Mouse (Mus musculus): ENCODE data around the gene Pkd1. TPM values are rescaled to one million over a fixed set of nuclear protein-coding genes. Genes with fewer than 3 reads are reported as not detected.
A peak's percentile ranks its signal among the peaks of the same experiment; 100 is the strongest.

Gene Pkd1
- polyA plus RNA-seq, 1 experiment from 2014 or later = 22.9 TPM

- H3K4me1 ChIP-seq (replicated peaks) = peaks cover 36% of the 10 kb centered on the region
- no peaks in the 10 kb centered on the region for H3K9me3 ChIP-seq
- H3K27ac ChIP-seq (replicated peaks) = no peak overlapping the region
- 54% methylated on average over 5 of the region's 5 CpGs for WGBS
- 0 out of 2 replicates have a peak, but pooled peaks cover 7% of the 10 kb centered on the region for H3K36me3 ChIP-seq
- no peak overlapping the region for H3K4me2 ChIP-seq
- no peak for ATAC-seq (ENCODE audit: low read depth)
- H3K4me3 ChIP-seq = no peak overlapping the region
- H3K27me3 ChIP-seq = no peaks in the 10 kb centered on the region
- no peak overlapping the region for H3K9ac ChIP-seq
Observed at GRCm38 (mm10) chr17:24535300-24535699, 14.3 kb upstream of the Pkd1 start.

- no peak for ATAC-seq (ENCODE audit: low read depth)
- Histone ChIP-seq H3K4me3 (no peak overlapping the region), H3K9ac (no peak overlapping the region), H3K9me3 (no peaks in the 10 kb centered on the region), H3K27ac (replicated peaks) (no peak overlapping the region), H3K4me2 (no peak overlapping the region), H3K27me3 (no peaks in the 10 kb centered on the region), H3K4me1 (replicated peaks) (peaks cover 19% of the 10 kb centered on the region), H3K36me3 (no peaks in the 10 kb centered on the region)
- 41% methylated on average over 3 of the region's 3 CpGs for WGBS
Observed at GRCm38 (mm10) chr17:24537536-24537935, 12.1 kb upstream of the Pkd1 start.

GRCm38 (mm10) chr17:24538950-24539349 is 10.7 kb upstream of the Pkd1 start:
- H3K36me3 ChIP-seq = no peaks in the 10 kb centered on the region
- no peak overlapping the region for H3K4me2 ChIP-seq
- H3K27me3 ChIP-seq = no peaks in the 10 kb centered on the region
- no peak overlapping the region for H3K9ac ChIP-seq
- no peak overlapping the region for H3K4me3 ChIP-seq
- H3K4me1 ChIP-seq (replicated peaks) = peaks cover 6% of the 10 kb centered on the region; the same call in 1 of the 2 replicates
- 63% methylated on average over 8 of the region's 8 CpGs for WGBS
- ATAC-seq (ENCODE audit: low read depth) = peak; percentile 57; the same call in 1 of the 2 replicates
- H3K27ac ChIP-seq (replicated peaks) = no peak overlapping the region
- no peaks in the 10 kb centered on the region for H3K9me3 ChIP-seq

GRCm38 (mm10) chr17:24540375-24540774 is 9.3 kb upstream of the Pkd1 start:
- Histone ChIP-seq H3K4me1 (replicated peaks) (peaks cover 6% of the 10 kb centered on the region), H3K27ac (replicated peaks) (no peak overlapping the region), H3K4me2 (no peak overlapping the region), H3K9me3 (no peaks in the 10 kb centered on the region), H3K27me3 (peaks cover 7% of the 10 kb centered on the region), H3K36me3 (no peaks in the 10 kb centered on the region), H3K9ac (no peak overlapping the region), H3K4me3 (no peak overlapping the region)
- no peak for ATAC-seq (ENCODE audit: low read depth)
- 6% methylated on average over 3 of the region's 3 CpGs for WGBS

- Histone ChIP-seq H3K27ac (replicated peaks) (no peak overlapping the region), H3K4me1 (replicated peaks) (peaks cover 8% of the 10 kb centered on the region), H3K9me3 (no peaks in the 10 kb centered on the region), H3K9ac (peak overlapping the region; percentile 54; the same call in 1 of the 2 replicates), H3K27me3 (peaks cover 19% of the 10 kb centered on the region), H3K4me3 (0 out of 2 replicates have a peak overlapping the region, but pooled peaks have one; percentile 1), H3K4me2 (peak overlapping the region; percentile 35), H3K36me3 (no peaks in the 10 kb centered on the region)
- ATAC-seq (ENCODE audit: low read depth) = no peak
- 14% methylated on average over 12 of the region's 12 CpGs for WGBS
Observed at GRCm38 (mm10) chr17:24544613-24545012, 5.0 kb upstream of the Pkd1 start.

- Histone ChIP-seq H3K27ac (replicated peaks) (no peak overlapping the region), H3K9ac (no peak overlapping the region), H3K27me3 (peaks cover 19% of the 10 kb centered on the region), H3K4me3 (no peak overlapping the region), H3K4me1 (replicated peaks) (peaks cover 8% of the 10 kb centered on the region), H3K9me3 (no peaks in the 10 kb centered on the region), H3K36me3 (no peaks in the 10 kb centered on the region), H3K4me2 (no peak overlapping the region)
- WGBS = 90% methylated on average over 2 of the region's 2 CpGs
- no peak for ATAC-seq (ENCODE audit: low read depth)
Observed at GRCm38 (mm10) chr17:24545247-24545646, 4.4 kb upstream of the Pkd1 start.

- no peak for ATAC-seq (ENCODE audit: low read depth)
- no peak overlapping the region for H3K4me2 ChIP-seq
- no peaks in the 10 kb centered on the region for H3K36me3 ChIP-seq
- H3K9me3 ChIP-seq = no peaks in the 10 kb centered on the region
- no peak overlapping the region for H3K9ac ChIP-seq
- H3K27ac ChIP-seq (replicated peaks) = no peak overlapping the region
- WGBS = 77% methylated on average over 3 of the region's 3 CpGs
- peaks cover 15% of the 10 kb centered on the region for H3K4me1 ChIP-seq (replicated peaks)
- peaks cover 19% of the 10 kb centered on the region for H3K27me3 ChIP-seq
- no peak overlapping the region for H3K4me3 ChIP-seq
Observed at GRCm38 (mm10) chr17:24546234-24546633, 3.4 kb upstream of the Pkd1 start.

- H3K9me3 ChIP-seq = no peaks in the 10 kb centered on the region
- ATAC-seq (ENCODE audit: low read depth) = no peak
- H3K4me3 ChIP-seq = peak overlapping the region; percentile 88; the same call in 1 of the 2 replicates
- no peaks in the 10 kb centered on the region for H3K36me3 ChIP-seq
- WGBS = 33% methylated on average over 9 of the region's 9 CpGs
- peak overlapping the region; percentile 92 for H3K4me2 ChIP-seq
- H3K27me3 ChIP-seq = peaks cover 19% of the 10 kb centered on the region
- no peak overlapping the region for H3K27ac ChIP-seq (replicated peaks)
- H3K9ac ChIP-seq = peak overlapping the region; percentile 48; the same call in 1 of the 2 replicates
- H3K4me1 ChIP-seq (replicated peaks) = peaks cover 35% of the 10 kb centered on the region
Observed at GRCm38 (mm10) chr17:24548435-24548834, 1.2 kb upstream of the Pkd1 start.

- H3K27me3 ChIP-seq = peaks cover 19% of the 10 kb centered on the region
- peak; percentile 28 for ATAC-seq (ENCODE audit: low read depth)
- peak overlapping the region; percentile 48 for H3K9ac ChIP-seq
- H3K9me3 ChIP-seq = no peaks in the 10 kb centered on the region
- H3K36me3 ChIP-seq = no peaks in the 10 kb centered on the region
- H3K4me3 ChIP-seq = peak overlapping the region; percentile 88
- peaks cover 35% of the 10 kb centered on the region for H3K4me1 ChIP-seq (replicated peaks)
- WGBS = 5% methylated on average over 23 of the region's 23 CpGs
- H3K27ac ChIP-seq (replicated peaks) = peak overlapping the region; percentile 63
- H3K4me2 ChIP-seq = peak overlapping the region; percentile 92
Observed at GRCm38 (mm10) chr17:24548921-24549617, 565 bp upstream of the Pkd1 start.

- Histone ChIP-seq H3K36me3 (no peaks in the 10 kb centered on the region), H3K4me2 (peak overlapping the region; percentile 92), H3K27me3 (peaks cover 12% of the 10 kb centered on the region), H3K9me3 (no peaks in the 10 kb centered on the region), H3K4me1 (replicated peaks) (peaks cover 38% of the 10 kb centered on the region), H3K9ac (peak overlapping the region; percentile 95), H3K4me3 (peak overlapping the region; percentile 88), H3K27ac (replicated peaks) (peak overlapping the region; percentile 97)
- ATAC-seq (ENCODE audit: low read depth) = peak; percentile 88
- under 1% methylated on average over 44 of the region's 44 CpGs for WGBS
Observed at GRCm38 (mm10) chr17:24550416-24551049, 899 bp downstream of the Pkd1 start.

- no peaks in the 10 kb centered on the region for H3K9me3 ChIP-seq
- ATAC-seq (ENCODE audit: low read depth) = no peak
- 45% methylated on average over 3 of the region's 3 CpGs for WGBS
- peaks cover 41% of the 10 kb centered on the region for H3K4me1 ChIP-seq (replicated peaks)
- H3K27ac ChIP-seq (replicated peaks) = peak overlapping the region; percentile 97
- peak overlapping the region; percentile 88 for H3K4me3 ChIP-seq
- H3K9ac ChIP-seq = peak overlapping the region; percentile 95
- peaks cover 12% of the 10 kb centered on the region for H3K27me3 ChIP-seq
- H3K4me2 ChIP-seq = peak overlapping the region; percentile 92
- no peaks in the 10 kb centered on the region for H3K36me3 ChIP-seq
Observed at GRCm38 (mm10) chr17:24551050-24551444, 1.4 kb downstream of the Pkd1 start.

GRCm38 (mm10) chr17:24557091-24557490 is 7.5 kb downstream of the Pkd1 start:
- Histone ChIP-seq H3K36me3 (0 out of 2 replicates have a peak, but pooled peaks cover 3% of the 10 kb centered on the region), H3K4me2 (no peak overlapping the region), H3K9me3 (no peaks in the 10 kb centered on the region), H3K9ac (no peak overlapping the region), H3K4me3 (no peak overlapping the region), H3K27me3 (no peaks in the 10 kb centered on the region), H3K27ac (replicated peaks) (no peak overlapping the region), H3K4me1 (replicated peaks) (peaks cover 60% of the 10 kb centered on the region)
- 93% methylated on average over 7 of the region's 7 CpGs for WGBS
- ATAC-seq (ENCODE audit: low read depth) = no peak

Measured in neural tube, embryonic 13.5 days (tissue).